Mouse (Mus musculus) MEL (cell line): ENCODE measurements around the gene Nbeal1. TPM values are rescaled to one million over a fixed set of nuclear protein-coding genes. Genes with fewer than 3 reads are reported as not detected.

Experiments
- DNase-seq: peaks from one replicate; pipeline ENCODE4 v3.0.0; 2011; ENCODE audit warnings: low read depth, low spot score
- H3K27ac ChIP-seq: 2 replicates; pipeline ENCODE4 v1.5.1; 2012; ENCODE audit warnings: low read depth, mild to moderate bottlenecking, control low read depth, low read length, moderate library complexity; ENCODE audit not compliant: control insufficient read depth
- H3K27me3 ChIP-seq, 2 experiments: fragments of 150-350 bp in 1 of 2; sonication (generic) in 1 of 2; 2 replicates each; pipeline ENCODE4 v1.6.1; 2012; ENCODE audit warnings: low read length in 2 of 2, mild to moderate bottlenecking in 2 of 2, improper control_type of control experiment in 1 of 2, moderate library complexity in 1 of 2; ENCODE audit not compliant: insufficient read depth in 2 of 2, control insufficient read depth in 1 of 2
- H3K36me3 ChIP-seq, 2 experiments: 2 replicates each; pipeline ENCODE4 v1.6.1; 2012 to 2014; ENCODE audit warnings: low read length in 2 of 2, improper control_type of control experiment in 1 of 2, inconsistent platforms in 1 of 2, mild to moderate bottlenecking in 1 of 2; ENCODE audit not compliant: insufficient read depth in 2 of 2, control insufficient read depth in 1 of 2
- H3K4me1 ChIP-seq, 2 experiments: fragments of 150-350 bp in 1 of 2; sonication (generic) in 1 of 2; 2 replicates each; pipeline ENCODE4 v1.6.1; 2012; ENCODE audit warnings: low read length in 2 of 2, improper control_type of control experiment in 1 of 2, mild to moderate bottlenecking in 1 of 2; ENCODE audit not compliant: insufficient read depth in 2 of 2, control insufficient read depth in 1 of 2
- H3K4me3 ChIP-seq, 2 experiments: fragments of 150-350 bp in 1 of 2; sonication (generic) in 1 of 2; 2 replicates each; pipeline ENCODE4 v1.5.1; 2012; ENCODE audit warnings: low read depth in 2 of 2, low read length in 2 of 2, mild to moderate bottlenecking in 2 of 2, moderate library complexity in 2 of 2, control low read depth in 1 of 2, improper control_type of control experiment in 1 of 2; ENCODE audit not compliant: control insufficient read depth in 1 of 2, insufficient read depth in 1 of 2
- H3K79me2 ChIP-seq: 2 replicates; pipeline ENCODE4 v1.6.1; 2012; ENCODE audit warnings: mild to moderate bottlenecking, low read length, moderate library complexity; ENCODE audit not compliant: control insufficient read depth, poor library complexity, insufficient read depth
- H3K9ac ChIP-seq: 2 replicates; pipeline ENCODE4 v1.6.1; 2012; ENCODE audit warnings: low read depth, mild to moderate bottlenecking, control low read depth, low read length, moderate library complexity; ENCODE audit not compliant: control insufficient read depth, poor library complexity, severe bottlenecking
- H3K9me3 ChIP-seq: fragments of 150-350 bp; sonication (generic); replicated peaks from 2 replicates; pipeline ENCODE4 v1.6.1; 2012; ENCODE audit warnings: mild to moderate bottlenecking, low read length, improper control_type of control experiment, moderate library complexity; ENCODE audit not compliant: insufficient read depth
- BHLHE40 ChIP-seq: IDR thresholded peaks from 2 replicates; pipeline ENCODE4 v1.6.1; 2012; ENCODE audit warnings: low read depth, mild to moderate bottlenecking, inconsistent platforms, low read length, improper control_type of control experiment, borderline replicate concordance
- CHD2 ChIP-seq: IDR thresholded peaks from 2 replicates; pipeline ENCODE4 v1.6.1; 2011; ENCODE audit warnings: low read length, improper control_type of control experiment
- ELF1 ChIP-seq: IDR thresholded peaks from 2 replicates; pipeline ENCODE4 v1.6.1; 2014; ENCODE audit warnings: low read depth, mild to moderate bottlenecking, inconsistent platforms, low read length, improper control_type of control experiment, moderate library complexity
- GABPA ChIP-seq: IDR thresholded peaks from 2 replicates; pipeline ENCODE4 v1.6.1; 2012; ENCODE audit warnings: low read depth, mild to moderate bottlenecking, inconsistent platforms, low read length, improper control_type of control experiment, moderate library complexity
- HCFC1 ChIP-seq: IDR thresholded peaks from 2 replicates; pipeline ENCODE4 v1.6.1; 2012; ENCODE audit warnings: low read depth, mild to moderate bottlenecking, inconsistent platforms, low read length, improper control_type of control experiment, moderate library complexity
- JUND ChIP-seq: IDR thresholded peaks from 2 replicates; pipeline ENCODE4 v1.6.1; 2011; ENCODE audit warnings: low read depth, mild to moderate bottlenecking, improper control_type of control experiment, low read length
- MAFK ChIP-seq: IDR thresholded peaks from 2 replicates; pipeline ENCODE4 v1.6.1; 2011; ENCODE audit warnings: low read depth, mild to moderate bottlenecking, low read length, improper control_type of control experiment, borderline replicate concordance
- MAZ ChIP-seq: IDR thresholded peaks from 2 replicates; pipeline ENCODE4 v1.6.1; 2012; ENCODE audit warnings: low read depth, mild to moderate bottlenecking, inconsistent platforms, low read length, improper control_type of control experiment
- MEF2A ChIP-seq: IDR thresholded peaks from 2 replicates; pipeline ENCODE4 v1.6.1; 2014; ENCODE audit warnings: low read depth, mild to moderate bottlenecking, inconsistent platforms, low read length, improper control_type of control experiment; ENCODE audit not compliant: poor library complexity, insufficient replicate concordance, severe bottlenecking; ENCODE audit errors: extremely low read depth
- MXI1 ChIP-seq: IDR thresholded peaks from 2 replicates; pipeline ENCODE4 v1.6.1; 2011; ENCODE audit warnings: mild to moderate bottlenecking, low read depth, low read length, improper control_type of control experiment
- MYC ChIP-seq: IDR thresholded peaks from 2 replicates; pipeline ENCODE4 v1.6.1; 2011; ENCODE audit warnings: low read depth, mild to moderate bottlenecking, low read length, improper control_type of control experiment, moderate library complexity
- NELFE ChIP-seq: IDR thresholded peaks from 2 replicates; pipeline ENCODE4 v1.6.1; 2011; ENCODE audit warnings: low read depth, low read length, improper control_type of control experiment
- POLR2AphosphoS5 ChIP-seq: IDR thresholded peaks from 2 replicates; pipeline ENCODE4 v1.6.1; 2012; ENCODE audit warnings: low read depth, borderline replicate concordance, mild to moderate bottlenecking, inconsistent platforms, low read length, moderate library complexity, mixed read lengths
- RAD21 ChIP-seq: IDR thresholded peaks from 2 replicates; pipeline ENCODE4 v1.6.1; 2011; ENCODE audit warnings: mild to moderate bottlenecking, low read depth, low read length, improper control_type of control experiment
- RCOR1 ChIP-seq: IDR thresholded peaks from 2 replicates; pipeline ENCODE4 v1.6.1; 2012; ENCODE audit warnings: low read depth, mild to moderate bottlenecking, inconsistent platforms, low read length, improper control_type of control experiment
- SMC3 ChIP-seq: IDR thresholded peaks from 2 replicates; pipeline ENCODE4 v1.6.1; 2011; ENCODE audit warnings: low read depth, low read length, improper control_type of control experiment
- TCF12 ChIP-seq: IDR thresholded peaks from 2 replicates; pipeline ENCODE4 v1.6.1; 2014; ENCODE audit warnings: low read depth, mild to moderate bottlenecking, inconsistent platforms, low read length, improper control_type of control experiment, moderate library complexity
- UBTF ChIP-seq: IDR thresholded peaks from 2 replicates; pipeline ENCODE4 v1.6.1; 2012; ENCODE audit warnings: low read depth, mild to moderate bottlenecking, inconsistent platforms, low read length, improper control_type of control experiment, moderate library complexity, borderline replicate concordance; ENCODE audit not compliant: insufficient read depth
- USF1 ChIP-seq: IDR thresholded peaks from 2 replicates; pipeline ENCODE4 v1.6.1; 2014; ENCODE audit warnings: low read depth, mild to moderate bottlenecking, inconsistent platforms, low read length, improper control_type of control experiment, moderate library complexity
- USF2 ChIP-seq, 2 experiments: IDR thresholded peaks; 2 replicates each; pipeline ENCODE4 v1.6.1; 2011 to 2012; ENCODE audit warnings: improper control_type of control experiment in 2 of 2, low read length in 2 of 2, borderline replicate concordance in 1 of 2, inconsistent platforms in 1 of 2, low read depth in 1 of 2, mild to moderate bottlenecking in 1 of 2; ENCODE audit not compliant: insufficient read depth in 1 of 2
- ZC3H11A ChIP-seq: IDR thresholded peaks from 2 replicates; pipeline ENCODE4 v1.6.1; 2012; ENCODE audit warnings: low read depth, mild to moderate bottlenecking, inconsistent platforms, low read length, improper control_type of control experiment
- ZNF384 ChIP-seq: IDR thresholded peaks from 2 replicates; pipeline ENCODE4 v1.6.1; 2012; ENCODE audit warnings: low read depth, mild to moderate bottlenecking, inconsistent platforms, low read length, improper control_type of control experiment
- polyA plus RNA-seq, 2 experiments: library from polyadenylated mRNA; stranded (reverse) in 1 of 2; unstranded in 1 of 2; fragments of >175 nt in 1 of 2; fragments of >200 nt in 1 of 2; gene quantifications; 2 replicates each; pipeline versions ENCODE4 v1.2.1 to v1.2.4; 2012; ENCODE audit warnings: low replicate concordance in 2 of 2, low read depth in 1 of 2; ENCODE audit not compliant: insufficient read length in 2 of 2, insufficient read depth in 1 of 2, missing spikeins in 1 of 2
- total RNA-seq: library from RNA; depleted of rRNA; stranded (reverse); fragments of 300-350 nt; gene quantifications from 2 replicates; pipeline ENCODE4 v1.2.3, GENCODE M21; 2012

Nbeal1 gene
- total and polyA plus RNA-seq, 3 experiments: 1.5 to 2.0 TPM; not detected in 1

DNA sequence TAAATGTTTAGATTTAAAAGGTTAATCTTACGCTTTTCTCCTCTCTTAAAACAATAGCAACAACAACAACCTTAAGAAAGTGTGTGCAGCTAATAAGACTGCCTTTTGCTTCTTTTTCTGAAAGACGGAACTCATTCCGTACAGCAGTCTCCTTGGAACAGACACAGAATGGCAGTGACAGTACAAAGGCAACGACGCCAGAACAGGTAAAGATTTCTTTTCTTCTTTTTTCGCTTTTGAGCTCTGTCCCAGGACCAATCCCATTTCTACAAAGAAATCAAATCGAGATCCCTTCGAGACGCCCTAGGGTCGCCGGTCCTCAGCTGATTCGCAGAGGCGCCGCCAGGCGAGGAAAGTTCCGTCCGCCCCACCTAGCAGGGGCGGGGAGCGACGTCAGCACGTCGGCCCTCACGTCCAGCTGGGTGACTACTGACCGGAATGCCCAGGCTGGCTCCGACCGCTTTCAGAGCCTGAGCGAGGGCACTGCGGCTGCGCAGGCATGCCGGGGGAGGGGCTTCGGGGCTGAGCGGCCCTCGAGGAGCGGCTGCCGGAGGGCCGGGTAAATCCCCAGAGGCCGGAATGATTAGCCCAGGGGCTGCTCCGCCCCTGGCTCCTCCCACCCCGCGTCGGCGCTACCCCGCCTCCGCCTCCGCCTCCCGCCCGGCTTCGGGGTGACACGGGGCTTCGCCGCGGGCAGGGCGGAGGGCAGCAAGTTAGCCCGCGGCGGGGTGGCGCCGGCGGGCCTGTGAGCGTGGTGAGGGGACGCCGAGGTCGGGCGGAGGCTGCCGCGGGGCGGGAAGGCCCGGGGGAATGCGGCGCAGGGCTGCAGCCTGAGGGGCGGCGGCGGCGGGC lies at the start of gene Nbeal1 (continued):
- TF ChIP-seq POLR2AphosphoS5: no peak
- TF ChIP-seq ZNF384: no peak
- no peak for TF ChIP-seq ZC3H11A
- TF ChIP-seq USF1: no peak
- no peak for TF ChIP-seq GABPA

DNA sequence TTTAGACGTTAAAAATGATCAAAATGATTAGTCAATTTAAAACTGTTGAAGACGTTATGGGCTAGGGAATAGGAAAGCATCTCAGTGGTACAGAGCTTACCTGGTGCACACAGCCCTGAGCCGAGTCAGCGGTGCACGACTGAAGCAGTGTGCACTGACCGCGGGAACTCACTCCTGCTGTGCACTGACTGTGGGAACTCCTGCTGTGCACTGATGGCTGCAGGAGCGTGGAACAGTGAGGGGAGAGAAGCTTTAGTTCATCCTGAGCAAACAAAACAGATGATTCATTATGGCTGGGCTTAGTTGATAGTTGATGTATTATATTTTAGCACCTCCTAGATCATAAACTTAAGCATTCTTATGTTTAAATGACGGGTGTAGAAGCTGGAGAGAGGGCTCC lies 43.1 kb upstream of the Nbeal1 start:
- TF ChIP-seq NELFE (no peak), RAD21 (no peak), MXI1 (no peak), TCF12 (no peak), MAZ (no peak), ZNF384 (no peak), UBTF (no peak), ZC3H11A (no peak), MYC (no peak), SMC3 (no peak)
- Histone ChIP-seq H3K4me3 (no peak overlapping the region), H3K79me2 (no peaks in the 10 kb centered on the region), H3K27me3 (no peaks in the 10 kb centered on the region), H3K9me3 (no peaks in the 10 kb centered on the region), H3K36me3 (no peaks in the 10 kb centered on the region; a peak in 1 of 4 replicates), H3K4me1 (no peaks in the 10 kb centered on the region), H3K27ac (no peak overlapping the region), H3K9ac (no peak overlapping the region)
- DNase-seq: no peak

DNA sequence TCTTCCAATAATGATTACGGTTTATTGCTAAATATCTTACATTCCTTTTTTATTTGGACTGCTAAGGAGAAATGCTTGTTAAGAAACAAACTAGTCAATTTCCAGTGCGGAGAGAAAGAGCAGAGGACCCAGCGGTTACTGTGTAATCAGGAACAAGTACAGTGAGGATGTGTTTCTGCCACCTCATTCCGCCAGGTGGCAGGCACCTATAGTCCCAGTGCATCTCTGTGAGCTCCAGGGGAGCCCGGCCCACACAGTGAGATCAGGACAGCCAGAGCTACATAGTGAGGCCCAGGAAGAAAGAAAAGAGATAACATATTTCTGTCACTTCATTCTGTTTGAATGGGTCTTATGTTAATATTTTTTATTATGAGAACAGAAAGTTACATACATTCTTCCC lies 27.7 kb upstream of the Nbeal1 start:
- H3K27ac ChIP-seq: no peak overlapping the region
- no peaks in the 10 kb centered on the region for H3K9me3 ChIP-seq
- H3K9ac ChIP-seq: no peak overlapping the region
- H3K36me3 ChIP-seq: peaks cover 0 to 9% of the 10 kb centered on the region in 2 experiments; a peak in 2 of 4 replicates
- peaks cover 0 to 3% of the 10 kb centered on the region in 2 experiments; a peak in 2 of 4 replicates for H3K4me1 ChIP-seq
- peak; percentile 23 for DNase-seq
- no peak overlapping the region for H3K4me3 ChIP-seq
- H3K27me3 ChIP-seq: no peaks in the 10 kb centered on the region
- H3K79me2 ChIP-seq: no peaks in the 10 kb centered on the region
- TF ChIP-seq USF2 (IDR thresholded peaks at IDR 0.05; ENCODE audit: borderline replicate concordance in 1 of 2, insufficient read depth in 1 of 2, low read depth in 1 of 2, low read length in 2 of 2) (no peak), MAFK (no peak), RCOR1 (no peak), MEF2A (no peak), CHD2 (no peak), JUND (no peak), HCFC1 (no peak), MYC (no peak), BHLHE40 (no peak), ELF1 (no peak), ZC3H11A (no peak), TCF12 (no peak), RAD21 (no peak)
